Mouse (Mus musculus): ENCODE results near the gene 1110059E24Rik. TPM values are rescaled to one million over a fixed set of nuclear protein-coding genes. Genes with fewer than 3 reads are reported as not detected.
"Not testable (repeated sequence)": the region's sequence is repeated elsewhere in the genome, so short reads cannot be mapped to it uniquely, and the experiment has no call there.

1110059E24Rik gene
- polyA plus RNA-seq, 1 experiment from 2014 or later: 72.5 TPM

- 62% methylated on average over 14 of the region's 14 CpGs for WGBS
- H3K9me3 ChIP-seq (ENCODE audit: control insufficient read depth, low read length): no peaks in the 10 kb centered on the region
- ATAC-seq (ENCODE audit: insufficient number of reproducible peaks, low FRiP score, low TSS enrichment, low read depth): no peak
- no peaks in the 10 kb centered on the region for H3K27me3 ChIP-seq (ENCODE audit: control insufficient read depth, insufficient read depth, low read length)
- no peak for DNase-seq (ENCODE audit: low spot score)
- H3K4me3 ChIP-seq (ENCODE audit: low read depth, low read length): no peak overlapping the region
- H3K4me1 ChIP-seq (ENCODE audit: control insufficient read depth, insufficient read depth, low read length): no peaks in the 10 kb centered on the region
- no peak overlapping the region for H3K27ac ChIP-seq (replicated peaks; ENCODE audit: low read depth, low read length)
- H3K4me2 ChIP-seq (ENCODE audit: low read depth, severe bottlenecking): no peak overlapping the region
- no peaks in the 10 kb centered on the region for H3K36me3 ChIP-seq (ENCODE audit: control insufficient read depth, insufficient read depth, low read length)
- H3K9ac ChIP-seq (ENCODE audit: low read length): no peak overlapping the region
Measured at GRCm38 (mm10) chr19:21630656-21631331, 22.0 kb downstream of the 1110059E24Rik start.

GRCm38 (mm10) chr19:21629501-21629900 is 23.3 kb downstream of the 1110059E24Rik start:
- no peaks in the 10 kb centered on the region for H3K27me3 ChIP-seq (ENCODE audit: control insufficient read depth, insufficient read depth, low read length)
- 83% methylated on average over 1 of the region's 1 CpGs for WGBS
- no peaks in the 10 kb centered on the region for H3K9me3 ChIP-seq (ENCODE audit: control insufficient read depth, low read length)
- no peak overlapping the region for H3K4me2 ChIP-seq (ENCODE audit: low read depth, severe bottlenecking)
- ATAC-seq (ENCODE audit: insufficient number of reproducible peaks, low FRiP score, low TSS enrichment, low read depth) (no peak), DNase-seq (ENCODE audit: low spot score) (no peak)
- H3K4me3 ChIP-seq (ENCODE audit: low read depth, low read length): no peak overlapping the region
- no peaks in the 10 kb centered on the region for H3K36me3 ChIP-seq (ENCODE audit: control insufficient read depth, insufficient read depth, low read length)
- no peaks in the 10 kb centered on the region for H3K4me1 ChIP-seq (ENCODE audit: control insufficient read depth, insufficient read depth, low read length)
- H3K27ac ChIP-seq (replicated peaks; ENCODE audit: low read depth, low read length): no peak overlapping the region
- H3K9ac ChIP-seq (ENCODE audit: low read length): no peak overlapping the region

- no peak for DNase-seq (ENCODE audit: low spot score)
- H3K27me3 ChIP-seq (ENCODE audit: control insufficient read depth, insufficient read depth, low read length): no peaks in the 10 kb centered on the region
- H3K9ac ChIP-seq (ENCODE audit: low read length): no peak overlapping the region
- no peak overlapping the region for H3K27ac ChIP-seq (replicated peaks; ENCODE audit: low read depth, low read length)
- WGBS: 93% methylated on average over 1 of the region's 1 CpGs
- no peaks in the 10 kb centered on the region for H3K36me3 ChIP-seq (ENCODE audit: control insufficient read depth, insufficient read depth, low read length)
- H3K4me2 ChIP-seq (ENCODE audit: low read depth, severe bottlenecking): no peak overlapping the region
- no peaks in the 10 kb centered on the region for H3K4me1 ChIP-seq (ENCODE audit: control insufficient read depth, insufficient read depth, low read length)
- no peak for ATAC-seq (ENCODE audit: insufficient number of reproducible peaks, low FRiP score, low TSS enrichment, low read depth)
- H3K9me3 ChIP-seq (ENCODE audit: control insufficient read depth, low read length): no peaks in the 10 kb centered on the region
- no peak overlapping the region for H3K4me3 ChIP-seq (ENCODE audit: low read depth, low read length)
Measured at GRCm38 (mm10) chr19:21629030-21629429, 23.7 kb downstream of the 1110059E24Rik start.

DNA sequence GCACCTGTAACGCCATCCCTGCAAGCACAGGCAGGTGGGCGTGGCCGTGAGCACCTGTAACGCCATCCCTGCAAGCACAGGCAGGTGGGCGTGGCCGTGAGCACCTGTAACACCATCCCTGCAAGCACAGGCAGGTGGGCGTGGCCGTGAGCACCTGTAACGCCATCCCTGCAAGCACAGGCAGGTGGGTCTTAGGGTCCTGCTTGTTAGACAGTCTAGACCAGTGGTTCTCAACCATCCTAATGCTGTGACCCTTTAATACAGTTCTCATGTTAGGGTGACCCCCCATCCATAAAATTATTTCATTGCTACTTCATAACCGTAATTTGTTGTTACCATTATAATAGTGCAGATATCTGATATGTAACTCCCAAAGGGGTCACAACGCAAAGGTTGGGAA is 24.3 kb downstream of the 1110059E24Rik start:
- H3K9ac ChIP-seq (ENCODE audit: low read length); H3K27ac ChIP-seq (replicated peaks; ENCODE audit: low read depth, low read length); H3K9me3 ChIP-seq (ENCODE audit: control insufficient read depth, low read length); H3K4me1 ChIP-seq (ENCODE audit: control insufficient read depth, insufficient read depth, low read length); DNase-seq (ENCODE audit: low spot score); H3K27me3 ChIP-seq (ENCODE audit: control insufficient read depth, insufficient read depth, low read length); H3K4me3 ChIP-seq (ENCODE audit: low read depth, low read length); H3K36me3 ChIP-seq (ENCODE audit: control insufficient read depth, insufficient read depth, low read length); ATAC-seq (ENCODE audit: insufficient number of reproducible peaks, low FRiP score, low TSS enrichment, low read depth); H3K4me2 ChIP-seq (ENCODE audit: low read depth, severe bottlenecking): not testable (repeated sequence)
- 54% methylated on average over 9 of the region's 11 CpGs for WGBS

- no peak for DNase-seq (ENCODE audit: low spot score)
- no peak overlapping the region for H3K9ac ChIP-seq (ENCODE audit: low read length)
- H3K27me3 ChIP-seq (ENCODE audit: control insufficient read depth, insufficient read depth, low read length): no peaks in the 10 kb centered on the region
- no peaks in the 10 kb centered on the region for H3K4me1 ChIP-seq (ENCODE audit: control insufficient read depth, insufficient read depth, low read length)
- 90% methylated on average over 6 of the region's 6 CpGs for WGBS
- H3K36me3 ChIP-seq (ENCODE audit: control insufficient read depth, insufficient read depth, low read length): no peaks in the 10 kb centered on the region
- no peak for ATAC-seq (ENCODE audit: insufficient number of reproducible peaks, low FRiP score, low TSS enrichment, low read depth)
- no peak overlapping the region for H3K4me3 ChIP-seq (ENCODE audit: low read depth, low read length)
- no peaks in the 10 kb centered on the region for H3K9me3 ChIP-seq (ENCODE audit: control insufficient read depth, low read length)
- H3K27ac ChIP-seq (replicated peaks; ENCODE audit: low read depth, low read length): no peak overlapping the region
- H3K4me2 ChIP-seq (ENCODE audit: low read depth, severe bottlenecking): no peak overlapping the region
Measured at GRCm38 (mm10) chr19:21626271-21626988, 26.3 kb downstream of the 1110059E24Rik start.

- H3K27me3 ChIP-seq (ENCODE audit: control insufficient read depth, insufficient read depth, low read length): no peaks in the 10 kb centered on the region
- H3K9me3 ChIP-seq (ENCODE audit: control insufficient read depth, low read length): no peaks in the 10 kb centered on the region
- no peak for DNase-seq (ENCODE audit: low spot score)
- no peak overlapping the region for H3K4me2 ChIP-seq (ENCODE audit: low read depth, severe bottlenecking)
- no peak overlapping the region for H3K27ac ChIP-seq (replicated peaks; ENCODE audit: low read depth, low read length)
- no peak for ATAC-seq (ENCODE audit: insufficient number of reproducible peaks, low FRiP score, low TSS enrichment, low read depth)
- H3K9ac ChIP-seq (ENCODE audit: low read length): no peak overlapping the region
- H3K4me3 ChIP-seq (ENCODE audit: low read depth, low read length): no peak overlapping the region
- H3K4me1 ChIP-seq (ENCODE audit: control insufficient read depth, insufficient read depth, low read length): no peaks in the 10 kb centered on the region
- no peaks in the 10 kb centered on the region for H3K36me3 ChIP-seq (ENCODE audit: control insufficient read depth, insufficient read depth, low read length)
- WGBS: 91% methylated on average over 4 of the region's 4 CpGs
Measured at GRCm38 (mm10) chr19:21624148-21624535, 28.6 kb downstream of the 1110059E24Rik start.

- Histone ChIP-seq H3K9ac (ENCODE audit: low read length) (no peak overlapping the region), H3K9me3 (ENCODE audit: control insufficient read depth, low read length) (no peaks in the 10 kb centered on the region), H3K4me1 (ENCODE audit: control insufficient read depth, insufficient read depth, low read length) (no peaks in the 10 kb centered on the region), H3K27me3 (ENCODE audit: control insufficient read depth, insufficient read depth, low read length) (no peaks in the 10 kb centered on the region), H3K36me3 (ENCODE audit: control insufficient read depth, insufficient read depth, low read length) (no peaks in the 10 kb centered on the region), H3K4me2 (ENCODE audit: low read depth, severe bottlenecking) (no peak overlapping the region), H3K4me3 (ENCODE audit: low read depth, low read length) (no peak overlapping the region), H3K27ac (replicated peaks; ENCODE audit: low read depth, low read length) (no peak overlapping the region)
- DNase-seq (ENCODE audit: low spot score) (no peak), ATAC-seq (ENCODE audit: insufficient number of reproducible peaks, low FRiP score, low TSS enrichment, low read depth) (no peak)
- 75% methylated on average over 3 of the region's 3 CpGs for WGBS
Measured at GRCm38 (mm10) chr19:21623410-21624147, 29.2 kb downstream of the 1110059E24Rik start.

- Histone ChIP-seq H3K9ac (ENCODE audit: low read length) (no peak overlapping the region), H3K27me3 (ENCODE audit: control insufficient read depth, insufficient read depth, low read length) (no peaks in the 10 kb centered on the region), H3K36me3 (ENCODE audit: control insufficient read depth, insufficient read depth, low read length) (no peaks in the 10 kb centered on the region), H3K27ac (replicated peaks; ENCODE audit: low read depth, low read length) (no peak overlapping the region), H3K4me1 (ENCODE audit: control insufficient read depth, insufficient read depth, low read length) (no peaks in the 10 kb centered on the region), H3K9me3 (ENCODE audit: control insufficient read depth, low read length) (no peaks in the 10 kb centered on the region), H3K4me2 (ENCODE audit: low read depth, severe bottlenecking) (no peak overlapping the region), H3K4me3 (ENCODE audit: low read depth, low read length) (no peak overlapping the region)
- no peak for DNase-seq (ENCODE audit: low spot score)
- WGBS: 94% methylated on average over 3 of the region's 3 CpGs
- no peak for ATAC-seq (ENCODE audit: insufficient number of reproducible peaks, low FRiP score, low TSS enrichment, low read depth)
Measured at GRCm38 (mm10) chr19:21615801-21616200, 37.0 kb downstream of the 1110059E24Rik start.
